Mouse (Mus musculus) bone marrow macrophage, adult 2 months (primary cell): ENCODE results near the gene Ppp2r1a. TPM values are rescaled to one million over a fixed set of nuclear protein-coding genes. Genes with fewer than 3 reads are reported as not detected.
A peak's percentile ranks its signal among the peaks of the same experiment; 100 is the strongest.

Source experiments
- H3K27ac ChIP-seq: 2 replicates; pipeline ENCODE4 v1.5.1; 2012; ENCODE audit warnings: low read depth, low read length; ENCODE audit not compliant: insufficient read depth
- H3K4me1 ChIP-seq: 2 replicates; pipeline ENCODE4 v1.6.1; 2012; ENCODE audit warnings: low read length; ENCODE audit not compliant: control insufficient read depth, insufficient read depth
- H3K4me3 ChIP-seq: 2 replicates; pipeline ENCODE4 v1.5.1; 2012; ENCODE audit warnings: mild to moderate bottlenecking, low read length, moderate library complexity; ENCODE audit not compliant: insufficient read depth
- CTCF ChIP-seq: IDR thresholded peaks from 2 replicates; pipeline ENCODE4 v1.5.1; 2012; ENCODE audit warnings: low read depth, mild to moderate bottlenecking, low read length, moderate library complexity
- POLR2A ChIP-seq: IDR thresholded peaks from 2 replicates; pipeline ENCODE4 v1.6.1; 2012; ENCODE audit warnings: mild to moderate bottlenecking, low read depth, low read length, borderline replicate concordance
- polyA plus RNA-seq: library from polyadenylated mRNA; stranded (reverse); fragments of >200 nt; gene quantifications from 2 replicates; pipeline ENCODE4 v1.2.4, GENCODE M21; 2012; ENCODE audit not compliant: missing spikeins, insufficient read depth, insufficient read length

The Ppp2r1a gene
- polyA plus RNA-seq, result 193 and 210 TPM in 2 replicates

GRCm38 (mm10) chr17:20944985-20945891, at the start of gene Ppp2r1a:
TSS of gene Ppp2r1a (plus strand) at chr17:20945311.
- Histone ChIP-seq H3K4me1 (peaks cover 40% of the 10 kb centered on the region), H3K27ac (peak within 1 kb of the TSS; percentile 91), H3K4me3 (peak within 1 kb of the TSS; percentile 85)
- TF ChIP-seq CTCF (no peak), POLR2A (no peak)

- TF ChIP-seq CTCF (no peak), POLR2A (no peak)
- H3K27ac ChIP-seq, result no peak within 1 kb of the TSS
- no peaks in the 10 kb centered on the region for H3K4me1 ChIP-seq
- no peak within 1 kb of the TSS for H3K4me3 ChIP-seq
Measured at GRCm38 (mm10) chr17:20904991-20905390, 40.1 kb upstream of the Ppp2r1a start, which contains the start of gene Vmn1r231. TSS of gene Vmn1r231 (minus strand) at chr17:20905091.

GRCm38 (mm10) chr17:20919614-20920013, 25.5 kb upstream of the Ppp2r1a start, which contains the start of gene Vmn1r232:
TSS of gene Vmn1r232 (minus strand) at chr17:20919714.
- H3K27ac ChIP-seq, result no peak within 1 kb of the TSS
- H3K4me3 ChIP-seq, result no peak within 1 kb of the TSS
- no peak for TF ChIP-seq POLR2A
- TF ChIP-seq CTCF, result no peak
- no peaks in the 10 kb centered on the region for H3K4me1 ChIP-seq

- peak overlapping the region; percentile 78 for H3K27ac ChIP-seq
- peaks cover 38% of the 10 kb centered on the region for H3K4me1 ChIP-seq
- TF ChIP-seq CTCF, result no peak
- no peak for TF ChIP-seq POLR2A
- H3K4me3 ChIP-seq, result peak overlapping the region; percentile 60
Measured at GRCm38 (mm10) chr17:20944226-20944625, 885 bp upstream of the Ppp2r1a start.

DNA sequence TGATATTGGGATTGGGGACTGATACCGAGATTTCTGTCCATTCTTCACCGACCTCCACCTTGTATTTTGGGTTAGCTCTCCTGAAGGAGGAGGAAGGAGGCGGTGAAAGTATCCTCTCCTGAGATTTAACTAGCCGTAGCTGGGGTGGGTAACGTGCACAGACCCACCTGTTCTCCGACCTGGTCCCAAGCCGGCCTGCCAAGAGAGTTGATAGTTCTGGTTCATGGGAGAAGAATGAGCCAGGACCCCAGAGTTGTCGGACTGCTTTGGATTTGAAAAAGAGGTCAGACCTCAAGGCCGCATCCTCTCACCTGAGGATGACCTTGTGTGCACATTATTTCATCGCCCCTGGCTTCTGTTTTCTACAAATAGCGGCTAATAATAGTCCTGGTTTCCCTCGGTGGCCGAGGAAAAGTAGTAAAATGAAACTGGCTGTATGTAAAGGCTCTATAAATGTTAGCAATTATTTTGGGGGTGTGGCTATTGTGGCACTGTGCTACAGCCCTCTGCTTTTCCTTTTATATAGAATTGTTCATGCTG, 985 bp downstream of the Ppp2r1a start:
- Histone ChIP-seq H3K4me1 (peaks cover 40% of the 10 kb centered on the region), H3K4me3 (peak overlapping the region; percentile 85), H3K27ac (peak overlapping the region; percentile 91)
- TF ChIP-seq POLR2A (no peak), CTCF (no peak)

DNA sequence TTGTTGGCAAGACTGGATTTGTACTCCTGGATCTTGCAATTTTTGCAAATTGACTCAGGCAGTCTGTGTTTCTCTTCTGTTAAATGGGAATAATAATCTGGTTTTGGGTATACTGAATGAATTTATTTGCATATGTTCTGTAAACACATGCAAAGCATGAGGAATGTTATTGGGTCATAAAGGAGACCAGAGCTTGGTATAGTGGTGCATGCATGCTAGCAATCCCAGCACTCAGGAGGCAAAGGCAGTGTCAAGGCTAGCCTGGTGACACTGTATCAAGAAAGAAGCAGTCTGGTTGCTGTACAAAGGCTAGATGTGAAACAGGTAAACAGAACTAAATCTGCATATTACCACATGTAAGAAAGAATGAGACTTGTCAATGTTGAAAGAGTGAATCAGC, 1.5 kb downstream of the Ppp2r1a start:
- H3K27ac ChIP-seq, result no peak overlapping the region
- H3K4me3 ChIP-seq, result peak overlapping the region; percentile 85
- no peak for TF ChIP-seq POLR2A
- TF ChIP-seq CTCF, result no peak
- H3K4me1 ChIP-seq, result peaks cover 42% of the 10 kb centered on the region

GRCm38 (mm10) chr17:20960386-20960785, 15.3 kb downstream of the Ppp2r1a start:
- H3K27ac ChIP-seq, result no peak overlapping the region
- TF ChIP-seq CTCF (no peak), POLR2A (no peak)
- H3K4me3 ChIP-seq, result no peak overlapping the region
- H3K4me1 ChIP-seq, result no peaks in the 10 kb centered on the region

DNA sequence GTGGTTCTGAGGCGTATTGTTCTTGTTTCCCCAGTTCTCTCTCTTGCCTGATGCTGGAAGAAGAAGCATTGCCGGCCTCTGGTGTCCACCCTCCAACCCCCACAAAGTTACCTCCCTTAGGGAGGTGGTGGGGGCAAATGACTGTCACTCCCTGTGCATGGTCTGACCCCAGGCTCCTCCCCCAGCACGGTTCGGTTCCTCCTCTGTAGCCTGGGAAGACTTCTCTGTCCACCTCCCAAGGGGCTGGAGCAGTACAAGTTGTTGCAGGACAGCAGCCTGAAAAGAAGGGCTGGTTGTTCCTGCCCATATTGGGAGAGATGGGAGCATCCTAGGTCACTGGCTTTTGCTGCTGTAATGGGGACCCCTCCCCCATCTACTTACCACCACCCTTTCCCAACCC, 20.3 kb downstream of the Ppp2r1a start:
- no peak overlapping the region for H3K4me3 ChIP-seq
- no peak for TF ChIP-seq CTCF
- H3K27ac ChIP-seq, result no peak overlapping the region
- H3K4me1 ChIP-seq, result no peaks in the 10 kb centered on the region

- H3K4me3 ChIP-seq, result no peak overlapping the region
- TF ChIP-seq POLR2A, result no peak
- no peak for TF ChIP-seq CTCF
- no peak overlapping the region for H3K27ac ChIP-seq
- no peaks in the 10 kb centered on the region for H3K4me1 ChIP-seq
Measured at GRCm38 (mm10) chr17:20966681-20967080, 21.6 kb downstream of the Ppp2r1a start.

DNA sequence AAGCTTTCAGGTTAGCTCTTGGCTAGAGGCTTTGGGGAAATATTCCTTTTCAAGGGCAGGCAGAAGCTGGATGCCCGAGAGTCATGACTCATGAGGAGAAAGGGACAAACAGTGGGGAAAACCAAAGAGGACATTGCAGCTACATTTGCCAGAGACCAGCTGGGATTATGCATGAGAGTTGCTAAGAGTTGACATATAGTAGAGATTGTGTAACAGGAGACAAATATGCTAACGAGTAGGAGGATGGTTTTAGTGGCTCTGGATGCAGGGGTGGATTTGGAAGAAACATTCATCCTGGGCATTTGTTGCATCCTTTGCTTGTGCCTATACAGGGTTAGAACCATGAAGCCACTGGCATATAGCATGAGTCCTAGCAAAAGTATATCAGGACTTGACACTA, 48.6 kb downstream of the Ppp2r1a start:
- H3K4me3 ChIP-seq, result no peak overlapping the region
- TF ChIP-seq POLR2A, result no peak
- TF ChIP-seq CTCF, result no peak

More for the DNA sequence above, 48.6 kb downstream of the Ppp2r1a start:
- H3K4me1 ChIP-seq, result no peaks in the 10 kb centered on the region
- H3K27ac ChIP-seq, result no peak overlapping the region
